Mouse (Mus musculus): ENCODE data around the gene Cox14.

DNA sequence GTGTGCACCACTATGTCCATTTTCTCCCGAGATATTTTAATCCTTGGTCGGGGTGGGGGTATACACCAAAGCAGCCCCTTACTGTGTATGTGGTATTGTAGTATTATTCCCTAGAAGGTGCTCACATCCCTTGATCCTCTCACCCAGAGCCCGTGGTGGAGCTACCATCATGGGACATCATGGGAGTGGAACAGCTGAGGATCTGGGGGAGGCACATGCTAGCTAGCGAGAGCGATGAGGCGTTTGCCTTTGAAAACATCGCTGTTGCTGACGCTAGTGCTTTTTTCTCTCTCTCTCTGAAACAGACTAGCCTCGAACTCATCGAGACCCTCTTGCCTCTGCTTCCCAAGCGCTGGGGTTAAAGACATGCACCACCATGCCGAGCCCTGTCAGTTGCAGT lies 8.6 kb upstream of the Cox14 start:
- TF ChIP-seq POLR2A (IDR thresholded peaks at IDR 0.05; ENCODE audit: borderline replicate concordance, insufficient read depth, low read length) (no peak), CTCF (IDR thresholded peaks at IDR 0.05; ENCODE audit: borderline replicate concordance, insufficient read depth, low read depth, low read length) (no peak)

Data from cerebellum, adult 2 months (tissue).